Mouse (Mus musculus) midbrain, postnatal 0 days (tissue): ENCODE results near the gene Abca1. TPM values are rescaled to one million over a fixed set of nuclear protein-coding genes. Genes with fewer than 3 reads are reported as not detected.

Source experiments
- ATAC-seq: fragments of 200-750 bp; cut with Nextera tagmentation; 2 replicates; pipeline ENCODE4 v1.8.0; 2017; ENCODE audit warnings: moderate number of reproducible peaks, mild to moderate bottlenecking, moderate TSS enrichment, moderate library complexity; ENCODE audit not compliant: low FRiP score
- DNase-seq: peaks from one replicate; pipeline ENCODE4 v3.0.0-alpha.2; 2015; ENCODE audit warnings: low spot score
- H3K27ac ChIP-seq: fragments of 300-500 bp; sonication (generic); 2 replicates; pipeline ENCODE4 v1.5.1; 2014; ENCODE audit warnings: low read depth, mild to moderate bottlenecking, low read length, mixed read lengths
- H3K27me3 ChIP-seq: fragments of 300-500 bp; sonication (generic); 2 replicates; pipeline ENCODE4 v1.6.1; 2014; ENCODE audit warnings: low read length, control low read depth, mixed read lengths; ENCODE audit not compliant: insufficient read depth
- H3K36me3 ChIP-seq: fragments of 300-500 bp; sonication (generic); 2 replicates; pipeline ENCODE4 v1.6.1; 2014; ENCODE audit warnings: low read length, control low read depth, mixed read lengths; ENCODE audit not compliant: insufficient read depth
- H3K4me1 ChIP-seq: fragments of 300-500 bp; sonication (generic); 2 replicates; pipeline ENCODE4 v1.6.1; 2014; ENCODE audit warnings: mild to moderate bottlenecking, control low read depth, antibody characterized with exemption, low read length, mixed read lengths; ENCODE audit not compliant: insufficient read depth
- H3K4me2 ChIP-seq: fragments of 300-500 bp; sonication (generic); 2 replicates; pipeline ENCODE4 v1.6.1; 2014; ENCODE audit warnings: low read depth, mild to moderate bottlenecking, low read length, mixed read lengths; ENCODE audit not compliant: poor library complexity, severe bottlenecking
- H3K4me3 ChIP-seq: fragments of 300-500 bp; sonication (generic); 2 replicates; pipeline ENCODE4 v1.5.1; 2014; ENCODE audit warnings: low read depth, mild to moderate bottlenecking, low read length, moderate library complexity
- H3K9ac ChIP-seq: fragments of 300-500 bp; sonication (generic); replicated peaks from 2 replicates; pipeline ENCODE4 v1.6.1; 2014; ENCODE audit warnings: mild to moderate bottlenecking, low read length, moderate library complexity, mixed read lengths; ENCODE audit not compliant: poor library complexity, severe bottlenecking
- H3K9me3 ChIP-seq: fragments of 300-500 bp; sonication (generic); 2 replicates; pipeline ENCODE4 v1.6.1; 2016; ENCODE audit warnings: low read length, control low read depth
- CTCF ChIP-seq: IDR thresholded peaks from 2 replicates; pipeline ENCODE4 v1.5.1; 2016; ENCODE audit warnings: antibody characterized with exemption, mild to moderate bottlenecking
- WGBS: fragments of 180-500 bp; shearing (Covaris S2); extraction: QIAGEN DNeasy Blood & Tissue Kit; methylation state at CpG from one replicate; pipeline ENCODE4 v1.1.7; 2014; 5-methylcytosine and 5-hydroxymethylcytosine counted together
- polyA plus RNA-seq: library from polyadenylated mRNA; unstranded; fragments of >200 nt; fragmentation: Nextera tagmentation; extraction: Ambion mirVana; gene quantifications from 2 replicates; pipeline ENCODE4 v1.2.1, GENCODE M21; 2015
- total RNA-seq: library from RNA; depleted of rRNA; stranded (reverse); fragments of >200 nt; gene quantifications from 2 replicates; pipeline ENCODE4 v1.2.3, GENCODE M21; 2014

The Abca1 gene
- total and polyA plus RNA-seq, 2 experiments from 2014 or later, result 8.6 to 49.2 TPM

DNA sequence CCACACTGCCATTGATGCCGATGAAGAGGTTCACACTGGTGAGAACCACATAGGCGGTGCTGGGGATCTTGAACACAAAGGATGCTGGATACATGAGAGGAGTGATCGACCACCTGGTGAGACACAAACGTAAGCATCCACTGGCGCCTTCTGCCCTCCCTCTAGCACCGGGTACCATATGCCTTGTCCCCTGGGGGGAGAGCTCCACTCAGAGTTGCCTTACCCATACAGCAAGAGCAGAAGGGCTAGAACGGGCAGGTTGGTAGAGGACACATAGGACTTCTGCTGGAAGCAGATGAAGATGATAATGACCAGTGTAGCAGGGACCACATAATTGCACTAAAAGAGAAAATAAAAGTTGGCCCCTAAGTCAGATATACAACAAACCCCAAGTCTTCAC, 113.9 kb downstream of the Abca1 start:
- Histone ChIP-seq H3K4me3 (no peak overlapping the region), H3K9ac (no peak overlapping the region), H3K36me3 (peaks cover 3% of the 10 kb centered on the region; the same call in 1 of the 2 replicates), H3K4me1 (no peaks in the 10 kb centered on the region), H3K9me3 (no peaks in the 10 kb centered on the region), H3K4me2 (no peak overlapping the region), H3K27me3 (no peaks in the 10 kb centered on the region), H3K27ac (no peak overlapping the region)
- TF ChIP-seq CTCF, result no peak
- DNase-seq (no peak), ATAC-seq (no peak)
- 78% methylated on average over 7 of the region's 7 CpGs for WGBS

DNA sequence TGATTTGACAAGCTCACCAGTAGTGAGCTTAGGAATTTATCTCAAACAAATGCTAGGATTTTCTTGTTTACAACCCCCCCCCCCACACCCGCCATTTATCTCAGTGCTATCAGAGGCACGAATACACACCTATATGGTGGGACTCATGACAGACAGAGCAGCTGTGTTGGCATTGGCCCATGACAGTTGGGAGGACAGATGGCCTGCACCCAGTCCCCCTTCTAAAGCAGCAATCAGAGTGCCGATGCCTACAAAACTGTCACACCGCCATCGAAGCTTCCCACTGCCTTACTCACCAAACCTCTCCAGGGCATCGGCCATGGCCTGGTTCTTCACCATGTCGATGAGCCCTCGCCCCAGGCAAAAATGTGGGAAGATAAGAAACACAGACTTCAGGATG, 115.9 kb downstream of the Abca1 start:
- no peaks in the 10 kb centered on the region for H3K27me3 ChIP-seq
- no peak overlapping the region for H3K4me2 ChIP-seq
- H3K9me3 ChIP-seq, result no peaks in the 10 kb centered on the region
- H3K36me3 ChIP-seq, result peaks cover 3% of the 10 kb centered on the region; the same call in 1 of the 2 replicates
- no peak overlapping the region for H3K27ac ChIP-seq
- no peak for ATAC-seq
- no peak for TF ChIP-seq CTCF
- 91% methylated on average over 8 of the region's 8 CpGs for WGBS
- H3K4me1 ChIP-seq, result no peaks in the 10 kb centered on the region
- no peak overlapping the region for H3K9ac ChIP-seq
- H3K4me3 ChIP-seq, result no peak overlapping the region
- peak; percentile 42 for DNase-seq

DNA sequence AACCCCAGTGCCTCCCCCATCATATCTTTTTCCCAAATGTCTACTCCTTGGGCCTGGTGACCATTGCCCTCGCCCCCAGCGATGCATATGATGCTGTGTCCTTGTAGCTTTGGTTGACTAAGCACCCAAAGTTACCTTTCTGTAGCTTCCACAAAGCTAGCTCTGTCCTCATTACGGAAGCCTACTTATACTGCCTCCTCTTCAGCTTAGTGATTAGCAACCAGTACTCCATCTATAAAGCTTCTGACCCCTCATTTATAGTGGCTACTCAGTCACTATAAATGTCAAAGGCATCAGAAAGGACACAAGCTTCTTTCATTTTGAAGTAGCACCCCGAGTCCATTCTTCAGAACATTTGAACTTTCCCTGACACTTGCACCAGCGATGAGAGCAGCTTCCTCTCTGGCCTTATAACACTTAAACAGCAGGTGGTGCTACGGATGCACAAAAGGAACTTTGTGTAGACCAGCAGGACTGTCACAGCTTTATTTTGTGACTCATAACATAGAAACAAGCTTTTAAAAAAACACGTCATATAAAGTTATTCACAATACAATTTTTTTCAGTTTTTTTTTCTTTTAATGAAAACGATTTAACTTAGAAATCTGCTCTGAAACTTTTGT, 129.3 kb downstream of the Abca1 start:
- DNase-seq (peak; percentile 75), ATAC-seq (peak; percentile 23; the same call in 1 of the 2 replicates)
- H3K4me2 ChIP-seq, result no peak overlapping the region
- H3K4me3 ChIP-seq, result no peak overlapping the region
- no peak overlapping the region for H3K27ac ChIP-seq
- H3K9me3 ChIP-seq, result no peaks in the 10 kb centered on the region
- H3K9ac ChIP-seq, result no peak overlapping the region
- H3K27me3 ChIP-seq, result no peaks in the 10 kb centered on the region
- no peaks in the 10 kb centered on the region for H3K36me3 ChIP-seq
- WGBS, result 42% methylated on average over 8 of the region's 8 CpGs
- H3K4me1 ChIP-seq, result no peaks in the 10 kb centered on the region
- peak; percentile 85 for TF ChIP-seq CTCF

DNA sequence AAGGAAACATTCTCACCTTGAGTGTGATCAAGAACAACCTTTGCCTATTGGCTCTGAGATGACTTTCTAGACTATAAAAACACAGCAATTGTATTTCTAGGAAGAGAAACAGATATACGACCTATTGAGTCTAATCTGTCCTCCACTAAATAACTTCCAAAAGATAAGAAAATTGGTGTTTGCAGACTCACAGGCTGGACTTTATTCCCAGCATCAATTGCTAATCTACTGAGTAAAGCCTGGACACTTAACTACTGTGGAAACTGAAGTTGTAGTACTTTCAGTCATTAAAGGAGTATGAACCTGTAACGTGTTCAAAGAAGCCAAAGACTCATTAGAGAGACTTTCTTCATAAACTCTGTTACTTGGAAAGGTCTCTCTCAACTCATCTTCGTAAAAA, 131.9 kb downstream of the Abca1 start:
- H3K4me1 ChIP-seq, result no peaks in the 10 kb centered on the region
- H3K36me3 ChIP-seq, result peaks cover 9% of the 10 kb centered on the region; the same call in 1 of the 2 replicates
- no peak overlapping the region for H3K4me2 ChIP-seq
- no peak overlapping the region for H3K9ac ChIP-seq
- ATAC-seq (no peak), DNase-seq (no peak)
- no peaks in the 10 kb centered on the region for H3K9me3 ChIP-seq
- no peaks in the 10 kb centered on the region for H3K27me3 ChIP-seq
- H3K4me3 ChIP-seq, result no peak overlapping the region
- 87% methylated on average over 3 of the region's 3 CpGs for WGBS
- no peak overlapping the region for H3K27ac ChIP-seq
- no peak for TF ChIP-seq CTCF

DNA sequence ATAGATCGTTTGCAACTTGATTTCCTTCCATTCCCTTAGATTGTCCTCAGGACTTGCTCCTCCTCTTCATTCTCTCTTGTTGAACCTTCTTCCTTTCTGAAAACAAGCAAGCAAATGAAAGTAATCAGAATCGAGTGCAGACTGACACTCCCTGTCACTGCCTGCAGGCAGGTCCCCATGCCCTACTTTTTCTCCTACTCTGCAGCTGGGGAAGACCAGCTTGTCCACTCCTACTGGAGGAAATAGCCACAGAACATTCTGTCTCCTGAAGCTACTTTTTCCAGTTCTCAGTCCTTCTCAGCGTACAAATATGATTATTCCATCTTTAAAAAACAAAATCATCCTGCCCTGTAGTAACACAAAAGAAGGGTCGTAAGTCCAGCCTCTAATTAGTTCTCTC, 135.3 kb downstream of the Abca1 start:
- WGBS, result 93% methylated on average over 4 of the region's 4 CpGs
- DNase-seq (no peak), ATAC-seq (no peak)
- no peak for TF ChIP-seq CTCF
- Histone ChIP-seq H3K9me3 (no peaks in the 10 kb centered on the region), H3K4me3 (no peak overlapping the region), H3K27ac (no peak overlapping the region), H3K4me1 (no peaks in the 10 kb centered on the region), H3K27me3 (no peaks in the 10 kb centered on the region), H3K9ac (no peak overlapping the region), H3K4me2 (no peak overlapping the region), H3K36me3 (peaks cover 14% of the 10 kb centered on the region)

DNA sequence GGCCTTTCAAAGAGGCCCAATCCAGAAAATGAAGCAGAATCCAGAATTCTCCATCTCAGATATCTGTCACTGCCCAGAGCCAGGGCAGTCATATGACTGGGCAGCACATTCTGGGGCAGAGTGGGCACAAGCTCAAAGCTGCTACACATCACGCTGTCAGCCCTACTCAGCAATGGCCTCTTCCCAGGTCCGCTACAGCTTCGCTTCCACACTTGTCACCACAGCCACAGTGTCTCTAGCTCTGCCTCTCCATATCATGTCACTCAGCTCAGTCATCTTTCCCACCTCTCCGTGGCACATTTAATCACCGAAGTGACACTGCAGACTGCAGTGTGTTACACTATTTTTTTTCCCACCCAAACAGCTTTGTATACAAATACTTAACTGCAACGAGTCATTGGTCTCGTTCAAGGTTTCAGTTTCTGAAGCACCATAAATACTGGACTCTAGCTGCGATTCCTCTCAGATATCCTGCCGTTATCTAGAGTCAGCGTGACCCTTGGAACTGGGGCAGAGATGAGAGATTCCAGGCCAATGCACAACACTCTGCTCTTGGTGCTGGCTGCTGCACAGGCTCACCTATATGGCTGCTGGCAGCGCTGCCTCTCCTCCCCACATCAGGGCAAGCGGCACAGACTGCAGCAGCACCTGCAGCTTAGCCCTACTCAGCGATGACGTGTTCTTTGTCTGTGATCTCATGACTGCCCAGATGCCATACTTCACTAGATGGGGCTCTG, 136.3 kb downstream of the Abca1 start:
- H3K36me3 ChIP-seq, result peaks cover 14% of the 10 kb centered on the region

More for the DNA sequence above, 136.3 kb downstream of the Abca1 start:
- Histone ChIP-seq H3K4me2 (no peak overlapping the region), H3K4me1 (no peaks in the 10 kb centered on the region), H3K4me3 (no peak overlapping the region), H3K9ac (no peak overlapping the region), H3K27ac (no peak overlapping the region), H3K27me3 (no peaks in the 10 kb centered on the region), H3K9me3 (no peaks in the 10 kb centered on the region)
- DNase-seq, result no peak
- ATAC-seq, result no peak
- 97% methylated on average over 14 of the region's 14 CpGs for WGBS
- TF ChIP-seq CTCF, result no peak
